Mouse (Mus musculus): Measurements from ENCODE around the gene Cstad. TPM values are rescaled to one million over a fixed set of nuclear protein-coding genes. Genes with fewer than 3 reads are reported as not detected.
A peak's percentile ranks its signal among the peaks of the same experiment; 100 is the strongest.

Cstad gene
- polyA plus RNA-seq, 1 experiment from 2014 or later: 0.19 TPM

DNA sequence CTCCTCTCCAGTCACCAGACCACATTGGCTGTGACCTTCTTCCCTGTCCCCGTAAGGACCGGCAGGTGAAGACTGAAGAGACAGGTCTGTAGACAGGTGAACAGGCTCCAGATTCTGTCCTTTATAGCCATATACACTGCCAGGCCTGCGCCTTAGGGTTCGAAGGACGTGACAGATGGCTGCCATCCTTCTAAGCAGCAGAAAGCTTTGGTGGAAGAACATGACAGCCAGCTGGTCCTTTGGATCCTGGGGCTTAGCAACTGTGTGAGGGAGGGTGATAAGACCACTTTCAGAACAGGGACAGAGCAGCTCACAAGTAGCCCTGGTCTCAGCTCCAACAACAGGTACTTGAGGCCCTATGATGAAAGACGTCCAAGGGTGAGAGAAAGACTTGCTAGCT lies 43.2 kb downstream of the Cstad start:
- H3K9me3 ChIP-seq (ENCODE audit: control insufficient read depth, low read length): no peaks in the 10 kb centered on the region
- no peak overlapping the region for H3K9ac ChIP-seq (ENCODE audit: low read depth, low read length)
- H3K4me3 ChIP-seq (ENCODE audit: low read length): no peak overlapping the region
- no peak for ATAC-seq
- H3K4me2 ChIP-seq (ENCODE audit: low read length): no peak overlapping the region
- H3K27me3 ChIP-seq (replicated peaks; ENCODE audit: control insufficient read depth, insufficient read depth, low read length): no peaks in the 10 kb centered on the region
- peaks cover 11% of the 10 kb centered on the region for H3K4me1 ChIP-seq (ENCODE audit: control insufficient read depth, insufficient read depth, low read depth, low read length)
- H3K36me3 ChIP-seq (ENCODE audit: control insufficient read depth, insufficient read depth, low read length): no peaks in the 10 kb centered on the region
- 74% methylated on average over 6 of the region's 6 CpGs for WGBS
- H3K27ac ChIP-seq (ENCODE audit: low read depth, low read length): no peak overlapping the region

DNA sequence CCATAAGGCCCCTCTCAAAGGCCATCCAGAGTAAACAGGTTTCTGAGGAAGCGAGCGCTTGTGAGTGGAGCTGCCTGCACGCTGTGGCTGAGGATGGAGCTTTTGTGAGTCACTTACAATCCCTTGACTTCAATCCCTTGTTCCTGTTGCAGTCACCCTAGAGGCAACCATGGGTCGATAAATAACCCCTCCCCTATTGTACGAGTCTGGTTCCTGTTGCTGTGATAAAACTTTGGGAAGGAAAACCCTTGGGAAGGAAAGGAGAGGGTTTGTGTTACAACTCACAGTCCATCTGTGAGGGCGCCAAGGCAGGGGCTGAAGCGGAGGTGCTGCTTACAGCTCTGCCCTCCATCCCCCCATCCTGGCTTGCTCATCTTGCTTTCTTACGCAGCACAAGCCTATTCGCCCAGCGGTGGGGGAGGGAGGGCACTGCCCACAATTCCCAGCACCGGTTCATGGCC lies 45.2 kb downstream of the Cstad start:
- Histone ChIP-seq H3K36me3 (ENCODE audit: control insufficient read depth, insufficient read depth, low read length) (no peaks in the 10 kb centered on the region), H3K9me3 (ENCODE audit: control insufficient read depth, low read length) (no peaks in the 10 kb centered on the region), H3K4me1 (ENCODE audit: control insufficient read depth, insufficient read depth, low read depth, low read length) (peaks cover 11% of the 10 kb centered on the region), H3K4me3 (ENCODE audit: low read length) (no peak overlapping the region), H3K27ac (ENCODE audit: low read depth, low read length) (peak overlapping the region; percentile 75), H3K9ac (ENCODE audit: low read depth, low read length) (peak overlapping the region; percentile 35; the same call in 1 of the 2 replicates), H3K4me2 (ENCODE audit: low read length) (peak overlapping the region; percentile 7; the same call in 1 of the 2 replicates), H3K27me3 (replicated peaks; ENCODE audit: control insufficient read depth, insufficient read depth, low read length) (no peaks in the 10 kb centered on the region)
- 10% methylated on average over 11 of the region's 11 CpGs for WGBS
- ATAC-seq: peak; percentile 69

DNA sequence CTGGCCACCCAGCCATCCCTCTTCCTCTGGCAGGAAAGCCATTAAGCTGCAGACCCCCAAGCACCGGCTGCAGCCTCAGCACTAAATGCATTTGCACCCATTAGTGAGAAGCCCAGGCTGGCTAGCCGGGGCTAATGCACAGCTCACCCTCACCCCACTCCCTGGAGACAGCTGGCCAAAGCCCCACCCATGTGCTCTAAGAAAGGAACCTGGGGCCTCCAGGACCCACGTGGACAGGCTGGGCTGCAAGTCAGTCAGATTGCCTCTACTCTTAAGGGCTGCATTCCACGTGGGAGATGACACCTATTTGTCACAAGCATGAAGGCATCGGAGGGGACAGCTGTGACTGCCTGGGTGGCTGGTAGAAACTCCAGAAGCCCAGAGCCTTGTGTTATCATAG lies 48.0 kb downstream of the Cstad start:
- 30% methylated on average over 5 of the region's 5 CpGs for WGBS
- H3K9ac ChIP-seq (ENCODE audit: low read depth, low read length): peak overlapping the region; percentile 40
- H3K4me3 ChIP-seq (ENCODE audit: low read length): no peak overlapping the region
- no peak overlapping the region for H3K4me2 ChIP-seq (ENCODE audit: low read length)
- H3K36me3 ChIP-seq (ENCODE audit: control insufficient read depth, insufficient read depth, low read length): no peaks in the 10 kb centered on the region
- no peaks in the 10 kb centered on the region for H3K9me3 ChIP-seq (ENCODE audit: control insufficient read depth, low read length)
- 0 out of 2 replicates have a peak overlapping the region, but pooled peaks have one; percentile 56 for H3K27ac ChIP-seq (ENCODE audit: low read depth, low read length)
- no peaks in the 10 kb centered on the region for H3K27me3 ChIP-seq (replicated peaks; ENCODE audit: control insufficient read depth, insufficient read depth, low read length)
- no peak for ATAC-seq
- peaks cover 29% of the 10 kb centered on the region for H3K4me1 ChIP-seq (ENCODE audit: control insufficient read depth, insufficient read depth, low read depth, low read length)

DNA sequence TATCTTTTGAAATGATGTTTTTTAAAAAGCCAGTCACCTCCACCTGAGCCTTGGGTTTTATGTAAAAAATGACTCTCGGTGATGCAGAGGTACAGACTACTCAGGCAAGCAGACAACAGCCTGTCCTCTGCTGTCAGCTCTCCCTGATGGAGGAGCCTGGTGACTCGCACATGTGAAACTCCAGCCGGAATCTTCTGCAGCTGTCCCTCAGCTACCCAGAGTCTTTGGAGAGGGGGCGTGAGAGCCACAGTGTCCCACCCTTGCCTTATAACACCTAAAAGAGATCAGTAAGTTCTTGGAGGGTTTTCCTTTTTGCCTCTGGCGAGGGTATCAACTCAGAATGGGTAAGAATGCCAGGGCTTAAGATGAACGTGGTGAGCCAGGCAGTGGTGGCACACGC lies 48.6 kb downstream of the Cstad start:
- ATAC-seq: no peak
- Histone ChIP-seq H3K4me3 (ENCODE audit: low read length) (no peak overlapping the region), H3K9me3 (ENCODE audit: control insufficient read depth, low read length) (no peaks in the 10 kb centered on the region), H3K4me2 (ENCODE audit: low read length) (no peak overlapping the region), H3K27ac (ENCODE audit: low read depth, low read length) (peak overlapping the region; percentile 44; the same call in 1 of the 2 replicates), H3K36me3 (ENCODE audit: control insufficient read depth, insufficient read depth, low read length) (no peaks in the 10 kb centered on the region), H3K4me1 (ENCODE audit: control insufficient read depth, insufficient read depth, low read depth, low read length) (peaks cover 35% of the 10 kb centered on the region), H3K9ac (ENCODE audit: low read depth, low read length) (peak overlapping the region; percentile 35; the same call in 1 of the 2 replicates), H3K27me3 (replicated peaks; ENCODE audit: control insufficient read depth, insufficient read depth, low read length) (no peaks in the 10 kb centered on the region)
- WGBS: 77% methylated on average over 7 of the region's 7 CpGs

DNA sequence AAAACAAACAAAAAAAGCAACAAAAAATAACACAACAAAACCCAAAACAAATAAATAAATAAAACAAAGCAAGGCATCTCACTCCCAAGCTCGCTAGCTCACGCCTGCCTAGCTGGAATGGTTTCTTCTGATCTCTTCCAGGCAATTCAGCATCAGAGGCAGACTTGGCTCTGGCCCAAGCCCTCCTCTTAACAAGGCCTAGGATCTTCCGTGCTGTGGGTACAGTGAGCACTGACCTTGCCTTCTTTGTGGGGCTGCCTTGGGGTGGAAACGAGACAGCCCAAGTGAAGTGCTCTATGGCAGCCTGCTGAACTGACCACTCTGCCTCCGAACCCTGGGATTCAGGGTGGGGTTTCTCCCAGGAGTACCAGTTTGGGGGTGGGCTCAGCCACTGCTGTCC lies 52.0 kb downstream of the Cstad start:
- no peaks in the 10 kb centered on the region for H3K27me3 ChIP-seq (replicated peaks; ENCODE audit: control insufficient read depth, insufficient read depth, low read length)
- H3K9me3 ChIP-seq (ENCODE audit: control insufficient read depth, low read length): no peaks in the 10 kb centered on the region
- peak overlapping the region; percentile 98 for H3K27ac ChIP-seq (ENCODE audit: low read depth, low read length)
- H3K4me1 ChIP-seq (ENCODE audit: control insufficient read depth, insufficient read depth, low read depth, low read length): peaks cover 34% of the 10 kb centered on the region
- peak overlapping the region; percentile 58 for H3K9ac ChIP-seq (ENCODE audit: low read depth, low read length)
- peak; percentile 63 for ATAC-seq
- 5% methylated on average over 5 of the region's 5 CpGs for WGBS
- peak overlapping the region; percentile 26 for H3K4me2 ChIP-seq (ENCODE audit: low read length)
- H3K36me3 ChIP-seq (ENCODE audit: control insufficient read depth, insufficient read depth, low read length): no peaks in the 10 kb centered on the region
- H3K4me3 ChIP-seq (ENCODE audit: low read length): no peak overlapping the region

DNA sequence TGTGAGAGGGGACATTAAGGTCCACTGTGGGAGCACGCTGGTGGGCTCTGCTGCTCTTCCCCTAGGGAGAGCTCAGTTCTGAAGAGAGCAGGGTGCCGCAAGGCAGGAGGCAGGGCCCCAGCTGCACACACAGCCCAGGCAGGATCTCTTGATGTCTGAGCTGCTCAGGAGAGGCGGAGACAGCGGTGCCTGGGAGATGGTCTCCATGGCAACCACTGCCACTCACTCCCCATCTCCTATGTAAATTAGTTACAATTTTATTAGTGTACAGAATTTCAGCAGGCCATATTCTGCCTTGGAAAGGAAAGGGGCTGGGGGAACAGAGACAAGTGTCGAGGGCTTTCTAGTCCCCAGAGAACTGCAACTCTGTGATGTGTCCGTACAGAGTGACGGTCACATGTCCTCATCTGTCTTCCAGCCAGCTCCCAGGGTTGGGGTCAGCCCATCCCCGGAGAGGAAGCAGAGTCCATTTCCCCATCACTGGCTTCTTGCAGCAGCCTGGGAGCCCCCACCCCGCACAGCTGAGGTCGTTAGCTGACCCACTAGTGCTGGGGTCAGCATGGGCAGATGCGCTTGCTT lies 52.6 kb downstream of the Cstad start:
- Histone ChIP-seq H3K27ac (ENCODE audit: low read depth, low read length) (peak overlapping the region; percentile 98), H3K4me1 (ENCODE audit: control insufficient read depth, insufficient read depth, low read depth, low read length) (peaks cover 40% of the 10 kb centered on the region), H3K4me2 (ENCODE audit: low read length) (peak overlapping the region; percentile 32), H3K36me3 (ENCODE audit: control insufficient read depth, insufficient read depth, low read length) (no peaks in the 10 kb centered on the region), H3K9me3 (ENCODE audit: control insufficient read depth, low read length) (no peaks in the 10 kb centered on the region), H3K27me3 (replicated peaks; ENCODE audit: control insufficient read depth, insufficient read depth, low read length) (no peaks in the 10 kb centered on the region), H3K9ac (ENCODE audit: low read depth, low read length) (peak overlapping the region; percentile 58), H3K4me3 (ENCODE audit: low read length) (no peak overlapping the region)
- ATAC-seq: peak; percentile 93
- 4% methylated on average over 11 of the region's 11 CpGs for WGBS

DNA sequence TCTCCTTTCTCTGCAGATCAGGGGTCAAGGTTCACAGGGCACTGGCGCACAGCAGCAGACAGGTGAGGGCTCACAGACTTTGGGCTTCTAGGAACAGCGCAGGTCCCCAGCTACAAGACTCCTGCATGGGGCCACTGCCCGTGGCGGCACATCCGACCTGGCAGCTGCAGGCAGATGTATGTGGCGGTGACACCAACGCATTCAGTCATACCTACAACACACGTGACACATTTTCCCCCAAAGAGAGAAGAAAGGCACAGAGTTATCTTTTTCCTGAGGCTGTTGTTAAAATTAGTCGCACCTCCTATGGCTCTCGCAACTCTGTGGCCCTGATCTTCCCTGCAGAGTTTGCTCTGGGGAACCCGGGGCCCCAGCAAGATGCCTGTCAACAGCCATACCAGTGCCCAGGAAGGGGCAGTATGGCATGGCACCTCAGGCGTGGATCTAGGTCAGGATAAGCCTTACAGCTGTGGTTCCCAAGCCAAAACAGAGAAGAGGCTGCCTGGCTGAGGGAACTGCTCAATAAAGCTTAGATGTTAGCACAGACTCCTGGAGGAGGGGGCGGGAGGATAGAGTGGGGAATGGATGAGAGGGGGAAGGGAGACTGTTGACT lies 53.1 kb downstream of the Cstad start:
- ATAC-seq: peak; percentile 43
- peak overlapping the region; percentile 51; the same call in 1 of the 2 replicates for H3K9ac ChIP-seq (ENCODE audit: low read depth, low read length)
- 10% methylated on average over 13 of the region's 13 CpGs for WGBS
- peak overlapping the region; percentile 98 for H3K27ac ChIP-seq (ENCODE audit: low read depth, low read length)
- H3K4me3 ChIP-seq (ENCODE audit: low read length): no peak overlapping the region
- H3K36me3 ChIP-seq (ENCODE audit: control insufficient read depth, insufficient read depth, low read length): no peaks in the 10 kb centered on the region
- H3K9me3 ChIP-seq (ENCODE audit: control insufficient read depth, low read length): no peaks in the 10 kb centered on the region
- H3K4me1 ChIP-seq (ENCODE audit: control insufficient read depth, insufficient read depth, low read depth, low read length): peaks cover 43% of the 10 kb centered on the region
- H3K4me2 ChIP-seq (ENCODE audit: low read length): peak overlapping the region; percentile 32
- H3K27me3 ChIP-seq (replicated peaks; ENCODE audit: control insufficient read depth, insufficient read depth, low read length): no peaks in the 10 kb centered on the region

DNA sequence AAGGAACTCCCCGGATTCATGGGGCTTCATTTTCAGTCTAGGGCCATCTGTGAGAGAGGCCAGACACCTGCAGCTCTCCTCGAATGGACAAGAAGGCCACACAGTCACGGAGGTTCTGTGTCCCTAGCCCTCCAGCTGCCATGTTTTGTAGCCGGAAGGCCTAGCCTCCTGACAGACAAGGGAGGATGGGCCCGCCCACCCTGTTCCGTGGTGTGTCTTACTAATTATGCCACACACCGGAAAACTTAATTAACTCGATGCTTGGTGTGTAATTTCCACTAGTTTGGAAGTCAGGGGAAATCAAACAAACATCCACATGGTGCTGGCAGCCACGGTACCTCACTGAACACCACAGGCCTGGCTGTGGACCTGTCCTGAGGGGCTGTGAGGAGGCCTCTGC lies 55.4 kb downstream of the Cstad start:
- ATAC-seq: no peak

DNA sequence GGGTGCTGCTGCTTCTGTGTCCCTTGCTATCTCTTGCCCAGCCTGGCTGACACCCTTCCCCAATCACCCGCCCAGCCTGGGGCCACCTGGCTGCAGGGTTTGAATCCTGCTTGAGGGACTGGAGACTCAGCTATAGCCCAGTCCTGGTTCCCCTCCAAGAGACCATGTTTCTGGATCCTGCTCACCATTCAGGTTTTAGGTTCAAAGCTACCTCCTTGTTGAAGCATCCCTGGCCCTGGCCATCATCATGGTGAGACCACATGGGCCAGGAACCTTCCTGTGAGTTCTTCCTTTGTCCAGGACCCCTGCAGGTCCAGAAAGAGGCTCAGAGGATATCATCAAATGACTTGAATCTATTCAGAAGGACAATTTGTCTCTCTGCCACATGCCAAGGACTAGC lies 57.0 kb downstream of the Cstad start:
- Histone ChIP-seq H3K36me3 (ENCODE audit: control insufficient read depth, insufficient read depth, low read length) (no peaks in the 10 kb centered on the region), H3K4me2 (ENCODE audit: low read length) (no peak overlapping the region), H3K27ac (ENCODE audit: low read depth, low read length) (peak overlapping the region; percentile 90), H3K9ac (ENCODE audit: low read depth, low read length) (peak overlapping the region; percentile 4; the same call in 1 of the 2 replicates), H3K4me1 (ENCODE audit: control insufficient read depth, insufficient read depth, low read depth, low read length) (peaks cover 60% of the 10 kb centered on the region), H3K27me3 (replicated peaks; ENCODE audit: control insufficient read depth, insufficient read depth, low read length) (no peaks in the 10 kb centered on the region), H3K9me3 (ENCODE audit: control insufficient read depth, low read length) (no peaks in the 10 kb centered on the region), H3K4me3 (ENCODE audit: low read length) (no peak overlapping the region)
- no peak for ATAC-seq
- 94% methylated on average over 1 of the region's 1 CpGs for WGBS

More for the DNA sequence above, 55.4 kb downstream of the Cstad start:
- Histone ChIP-seq H3K36me3 (ENCODE audit: control insufficient read depth, insufficient read depth, low read length) (no peaks in the 10 kb centered on the region), H3K9me3 (ENCODE audit: control insufficient read depth, low read length) (no peaks in the 10 kb centered on the region), H3K4me2 (ENCODE audit: low read length) (no peak overlapping the region), H3K4me3 (ENCODE audit: low read length) (no peak overlapping the region), H3K9ac (ENCODE audit: low read depth, low read length) (0 out of 2 replicates have a peak overlapping the region, but pooled peaks have one; percentile 1), H3K27ac (ENCODE audit: low read depth, low read length) (peak overlapping the region; percentile 67), H3K4me1 (ENCODE audit: control insufficient read depth, insufficient read depth, low read depth, low read length) (peaks cover 58% of the 10 kb centered on the region), H3K27me3 (replicated peaks; ENCODE audit: control insufficient read depth, insufficient read depth, low read length) (no peaks in the 10 kb centered on the region)
- WGBS: 35% methylated on average over 9 of the region's 9 CpGs
